Mouse (Mus musculus) C2C12 (cell line): ENCODE data around the gene Aco1. TPM values are rescaled to one million over a fixed set of nuclear protein-coding genes. Genes with fewer than 3 reads are reported as not detected.

ENCODE experiments used
- H3K27me3 ChIP-seq: one replicate; pipeline ENCODE4 v1.6.1; 2011; ENCODE audit not compliant: control insufficient read depth, insufficient read depth, insufficient read length
- H3K36me3 ChIP-seq: one replicate; pipeline ENCODE4 v1.6.1; 2011; ENCODE audit not compliant: control insufficient read depth, insufficient read depth
- H3K4me3 ChIP-seq: one replicate; pipeline ENCODE4 v1.5.1; 2011; ENCODE audit warnings: mild to moderate bottlenecking, control low read depth; ENCODE audit not compliant: poor library complexity, insufficient read depth, severe bottlenecking
- H3K79me2 ChIP-seq: one replicate; pipeline ENCODE4 v1.6.1; 2011; ENCODE audit not compliant: control insufficient read depth, insufficient read depth
- H3K79me3 ChIP-seq: one replicate; pipeline ENCODE4 v1.6.1; 2011; ENCODE audit warnings: low read depth, control low read depth
- H3ac ChIP-seq: one replicate; pipeline ENCODE3; 2011; ENCODE audit warnings: low read depth; ENCODE audit not compliant: control insufficient read depth, insufficient read length
- CEBPB ChIP-seq: IDR thresholded peaks from one replicate; pipeline ENCODE4 v1.6.1; 2011; ENCODE audit warnings: low read depth, mild to moderate bottlenecking, control low read depth, moderate library complexity
- CTCF ChIP-seq: IDR thresholded peaks from one replicate; pipeline ENCODE4 v1.5.1; 2011; ENCODE audit not compliant: control insufficient read depth, insufficient read depth, insufficient read length
- FOSL1 ChIP-seq: IDR thresholded peaks from one replicate; pipeline ENCODE4 v1.8.0; 2011; ENCODE audit warnings: mild to moderate bottlenecking, low read length; ENCODE audit not compliant: poor library complexity, insufficient read depth, severe bottlenecking
- MAX ChIP-seq: IDR thresholded peaks from one replicate; pipeline ENCODE4 v1.6.1; 2011; ENCODE audit warnings: mild to moderate bottlenecking, control low read depth
- MYOD1 ChIP-seq: IDR thresholded peaks from one replicate; pipeline ENCODE4 v1.6.1; 2011; ENCODE audit warnings: low read depth; ENCODE audit not compliant: control insufficient read depth, insufficient read length
- MYOG ChIP-seq: IDR thresholded peaks from one replicate; pipeline ENCODE4 v1.6.1; 2011; ENCODE audit not compliant: control insufficient read depth, insufficient read length; ENCODE audit errors: extremely low read depth
- USF1 ChIP-seq: IDR thresholded peaks from one replicate; pipeline ENCODE4 v1.6.1; 2011; ENCODE audit warnings: low read depth, mild to moderate bottlenecking, control low read depth, moderate library complexity
- polyA plus RNA-seq: library from polyadenylated mRNA; unstranded; fragments of >200 nt; fragmentation: generic; extraction: Trizol; gene quantifications from one replicate; pipeline ENCODE4 v1.2.1, GENCODE M21; 2012; ENCODE audit warnings: missing spikeins

The Aco1 gene
- polyA plus RNA-seq, 1 experiment, result 32.6 TPM

DNA sequence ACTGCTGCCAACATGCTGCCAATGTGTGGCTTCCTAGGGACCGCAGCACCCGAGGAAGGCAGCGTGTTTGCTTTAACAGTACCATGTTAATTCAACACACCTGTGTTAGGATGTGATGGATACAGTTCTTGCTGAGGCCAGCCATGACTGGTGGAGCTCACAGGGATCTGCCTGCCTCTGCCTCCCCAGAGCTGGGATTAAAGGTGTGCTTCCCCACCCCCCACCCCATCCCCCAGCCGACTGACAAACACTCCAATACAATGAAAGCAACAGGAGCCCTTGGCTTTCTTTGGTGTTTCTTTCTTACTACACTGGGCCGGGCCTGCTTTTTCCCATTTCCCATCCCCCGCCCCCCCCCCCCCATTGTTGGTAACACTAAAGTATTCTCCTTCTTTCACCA, 91.4 kb downstream of the Aco1 start:
- Histone ChIP-seq H3ac (no peak overlapping the region), H3K4me3 (no peak overlapping the region), H3K79me2 (no peaks in the 10 kb centered on the region), H3K79me3 (no peaks in the 10 kb centered on the region), H3K27me3 (no peaks in the 10 kb centered on the region), H3K36me3 (no peaks in the 10 kb centered on the region)
- TF ChIP-seq CEBPB (no peak), MYOG (no peak), FOSL1 (no peak), MYOD1 (no peak), CTCF (no peak), USF1 (no peak), MAX (no peak)

- H3K4me3 ChIP-seq, result no peak overlapping the region
- TF ChIP-seq CEBPB, result no peak
- TF ChIP-seq MYOG, result no peak
- TF ChIP-seq USF1, result no peak
- no peak for TF ChIP-seq MYOD1
- no peak for TF ChIP-seq MAX
- no peak for TF ChIP-seq CTCF
- TF ChIP-seq FOSL1, result no peak
- H3ac ChIP-seq, result no peak overlapping the region
- no peaks in the 10 kb centered on the region for H3K79me3 ChIP-seq
- no peaks in the 10 kb centered on the region for H3K79me2 ChIP-seq
- H3K36me3 ChIP-seq, result no peaks in the 10 kb centered on the region
- no peaks in the 10 kb centered on the region for H3K27me3 ChIP-seq
Measured at GRCm38 (mm10) chr4:40236829-40237228, 93.9 kb downstream of the Aco1 start.

GRCm38 (mm10) chr4:40238483-40239408, 95.9 kb downstream of the Aco1 start:
- H3K79me3 ChIP-seq, result no peaks in the 10 kb centered on the region
- TF ChIP-seq CTCF, result no peak
- no peak for TF ChIP-seq CEBPB
- no peak for TF ChIP-seq USF1
- TF ChIP-seq MYOD1, result no peak
- no peak for TF ChIP-seq FOSL1
- H3K36me3 ChIP-seq, result no peaks in the 10 kb centered on the region
- H3K4me3 ChIP-seq, result peak overlapping the region; percentile 44
- peak overlapping the region; percentile 35 for H3ac ChIP-seq
- H3K79me2 ChIP-seq, result no peaks in the 10 kb centered on the region
- H3K27me3 ChIP-seq, result no peaks in the 10 kb centered on the region

GRCm38 (mm10) chr4:40239409-40240271, 96.8 kb downstream of the Aco1 start, which contains the start of gene Ddx58:
Gene Ddx58, minus strand, starts transcription at chr4:40239828.
- H3K27me3 ChIP-seq, result no peaks in the 10 kb centered on the region
- H3K79me3 ChIP-seq, result no peaks in the 10 kb centered on the region
- H3K79me2 ChIP-seq, result no peaks in the 10 kb centered on the region
- no peaks in the 10 kb centered on the region for H3K36me3 ChIP-seq
- no peak for TF ChIP-seq FOSL1
- no peak for TF ChIP-seq USF1
- TF ChIP-seq MYOD1, result no peak
- TF ChIP-seq MYOG, result no peak
- no peak for TF ChIP-seq CTCF
- no peak for TF ChIP-seq MAX
- no peak for TF ChIP-seq CEBPB
- peak within 1 kb of the TSS; percentile 81 for H3ac ChIP-seq
- H3K4me3 ChIP-seq, result peak within 1 kb of the TSS; percentile 44

DNA sequence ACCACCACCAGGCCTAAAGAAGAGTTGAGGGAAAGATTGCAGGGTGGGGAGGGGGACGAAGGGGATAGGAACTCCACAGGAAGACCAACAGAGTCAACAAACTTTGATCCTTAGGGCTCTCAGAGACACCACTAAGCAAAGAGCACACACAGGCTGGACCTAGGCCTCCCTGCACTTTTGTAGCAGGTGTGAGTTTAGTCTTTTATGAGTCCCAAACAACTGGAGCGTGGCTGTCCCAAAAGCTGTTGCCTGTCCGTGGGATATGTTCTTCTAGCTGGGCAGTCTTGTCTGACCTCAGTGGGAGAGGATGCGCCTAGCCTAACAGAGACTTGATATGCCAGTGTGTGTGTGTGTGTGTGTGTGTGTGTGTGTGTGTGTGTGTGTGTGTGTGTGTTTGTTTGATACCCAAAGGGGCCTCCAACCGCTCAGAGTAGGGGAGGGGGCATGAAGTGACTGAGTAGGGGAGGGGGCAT, 97.4 kb downstream of the Aco1 start:
- Histone ChIP-seq H3K79me3 (no peaks in the 10 kb centered on the region), H3K4me3 (no peak overlapping the region), H3K36me3 (no peaks in the 10 kb centered on the region), H3K79me2 (no peaks in the 10 kb centered on the region), H3ac (no peak overlapping the region), H3K27me3 (no peaks in the 10 kb centered on the region)
- TF ChIP-seq CEBPB (no peak), MYOD1 (no peak), USF1 (no peak), CTCF (no peak), MYOG (no peak), FOSL1 (no peak), MAX (no peak)
